25 mouse cellular contexts compared by ENCODE assay signal in the genomic region with DNA sequence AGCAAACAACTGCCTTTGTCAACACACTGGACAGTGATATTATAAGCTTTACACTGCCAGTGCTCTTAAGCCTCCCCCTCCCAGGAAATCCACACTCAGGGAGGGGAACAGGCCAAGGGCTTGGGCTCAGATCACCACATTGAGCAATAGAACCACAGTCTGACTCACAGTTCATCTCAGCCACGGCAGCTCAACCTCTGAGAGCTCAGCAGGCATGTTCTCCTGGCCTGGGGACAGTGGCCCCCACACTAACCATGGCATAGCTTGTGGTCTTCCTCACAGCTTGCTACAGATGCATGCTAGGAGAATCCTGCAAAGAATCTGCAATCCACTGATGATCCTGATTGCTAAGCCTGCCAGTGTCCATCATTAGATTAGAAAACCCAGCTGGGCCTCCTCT. TPM values are rescaled to one million over a fixed set of nuclear protein-coding genes. Genes with fewer than 3 reads are reported as not detected.
DNase-seq lines count a peak whose midpoint lies in the region; ATAC-seq lines count a peak whose summit lies in the region.
"Not testable (repeated sequence)": the region's sequence is repeated elsewhere in the genome, so short reads cannot be mapped to it uniquely, and the experiment has no call there.
"Had no signal": no experiment of that assay in that cellular context is flagged by ENCODE, and none has a peak within 500 bp of the region (broad histone marks: within the 10 kb centered on the region; RNA-seq: fewer than 3 reads in every experiment).

No protein-coding gene starts in this region.

- DNase-seq in 3134 (ENCODE audit: extremely low read depth, insufficient read length, low spot score) (peak; percentile 27), 416B (ENCODE audit: low read depth) (peak; percentile 88), NIH3T3 (ENCODE audit: low read depth) (peak; percentile 6), liver (peak; percentile 7)
- peak; percentile 18 for DNase-seq in fibroblast of lung, adult 2 months (ENCODE audit: low read depth)

- H3K27me3 ChIP-seq in liver, embryonic 16.5 days (ENCODE audit: control insufficient read depth, insufficient read depth, low read depth, low read length) = not testable (repeated sequence)

- H3K9ac ChIP-seq in liver, embryonic 16.5 days (ENCODE audit: low read depth, low read length) = not testable (repeated sequence)

- not testable (repeated sequence) for H3K9me3 ChIP-seq in liver, embryonic 16.5 days (replicated peaks; ENCODE audit: control insufficient read depth, low read length)

- H3K4me3 ChIP-seq in liver, embryonic 16.5 days (ENCODE audit: low read depth, low read length) = not testable (repeated sequence)

- H3K27ac ChIP-seq in liver, embryonic 16.5 days (ENCODE audit: low read length) = not testable (repeated sequence)

- not testable (repeated sequence) for H3K4me1 ChIP-seq in liver, embryonic 16.5 days (ENCODE audit: control insufficient read depth, low read depth, low read length)

- H3K4me2 ChIP-seq in liver, embryonic 16.5 days (ENCODE audit: low read depth, low read length) = not testable (repeated sequence)

- WGBS in liver, embryonic 16.5 days (ENCODE audit: insufficient replicate concordance) = 43% methylated on average over 1 of the region's 1 CpGs

- peak; percentile 25 for ATAC-seq in liver, embryonic 16.5 days (ENCODE audit: low read depth)
- ATAC-seq in megakaryocyte, adult 5-6 weeks (ENCODE audit: poor library complexity, severe bottlenecking) = peak; percentile 46
- peak; percentile 57 for ATAC-seq in megakaryocyte progenitor cell, adult 5-6 weeks (replicated peaks; ENCODE audit: poor library complexity)

- H3K36me3 ChIP-seq in liver, embryonic 16.5 days (ENCODE audit: control insufficient read depth, insufficient read depth) = not testable (repeated sequence)

RNA-seq across cellular contexts. Expression of a gene that starts 4.5 kb away (rescaled TPM):
- polyA plus RNA-seq in liver, embryonic 16.5 days (2015; fragmentation: Nextera tagmentation; extraction: Ambion mirVana) = 3.2 and 3.4 TPM in 2 replicates
- 18.4 and 25.2 TPM in 2 replicates for total RNA-seq in megakaryocyte, adult 5-6 weeks (2015)
- total RNA-seq in megakaryocyte, adult 5-6 weeks (2017) = 31.3 and 42.7 TPM in 2 replicates
- total RNA-seq in megakaryocyte progenitor cell, adult 5-6 weeks (2015) = 10.3 and 12.9 TPM in 2 replicates
- 15.7 and 19.5 TPM in 2 replicates for total RNA-seq in megakaryocyte progenitor cell, adult 5-6 weeks (2017)

RNA-seq across cellular contexts. Expression of a gene that starts 47.5 kb away (rescaled TPM):
- polyA plus RNA-seq in liver, embryonic 16.5 days (2015; fragmentation: Nextera tagmentation; extraction: Ambion mirVana) = not detected in 2 replicates
- total RNA-seq in megakaryocyte, adult 5-6 weeks (2015) = not detected in 2 replicates
- total RNA-seq in megakaryocyte, adult 5-6 weeks (2017) = not detected in 2 replicates
- total RNA-seq in megakaryocyte progenitor cell, adult 5-6 weeks (2015) = not detected in 2 replicates
- not detected in 2 replicates for total RNA-seq in megakaryocyte progenitor cell, adult 5-6 weeks (2017)
- total RNA-seq: adrenal gland, adult 18-20 months; adrenal gland, adult 8-10 months; adrenal gland, postnatal 14 days; adrenal gland, postnatal 36 days; ES-E14; MEL had no signal
- polyA plus RNA-seq: C2C12; cerebellum, adult 2 months; cortical plate, adult 2 months; embryonic facial prominence, embryonic 10.5 days; embryonic facial prominence, embryonic 12.5 days; embryonic facial prominence, embryonic 14.5 days; forebrain, embryonic 10.5 days; forebrain, embryonic 12.5 days; forebrain, embryonic 14.5 days; forebrain, embryonic 16.5 days; frontal cortex, adult 2 months had no signal

RNA-seq across cellular contexts. Expression of a gene that starts 49.6 kb away (rescaled TPM):
- not detected in 2 replicates for polyA plus RNA-seq in liver, embryonic 16.5 days (2015; fragmentation: Nextera tagmentation; extraction: Ambion mirVana)
- total RNA-seq in megakaryocyte, adult 5-6 weeks (2015) = not detected in 2 replicates
- total RNA-seq in megakaryocyte, adult 5-6 weeks (2017) = not detected in 2 replicates
- not detected in 2 replicates for total RNA-seq in megakaryocyte progenitor cell, adult 5-6 weeks (2015)
- total RNA-seq in megakaryocyte progenitor cell, adult 5-6 weeks (2017) = not detected in 2 replicates
- polyA plus RNA-seq: cerebellum, adult 2 months; embryonic facial prominence, embryonic 10.5 days; embryonic facial prominence, embryonic 12.5 days; embryonic facial prominence, embryonic 14.5 days; forebrain, embryonic 10.5 days; forebrain, embryonic 12.5 days; forebrain, embryonic 14.5 days; forebrain, embryonic 16.5 days; frontal cortex, adult 2 months had no signal

Comparison
In these comparisons a context has a peak if more than half of its experiments do, and no peak if none do; other contexts are left out.
1. DNase-seq: peak in every context shown above with its lines; median percentile 88 in 416B; 27 in 3134; 18 in fibroblast of lung, adult 2 months; 7 in liver; 6 in NIH3T3.